Mouse (Mus musculus): ENCODE results near the gene Pla2g5. TPM values are rescaled to one million over a fixed set of nuclear protein-coding genes. Genes with fewer than 3 reads are reported as not detected.

Gene Pla2g5
- 61.9 TPM for polyA plus RNA-seq (2014; fragmentation: Illumina TruSeq; extraction: RNeasy Lipid Tissue Mini Kit (QIAGEN cat#74804); ENCODE audit: low read depth, low replicate concordance)

GRCm38 (mm10) chr4:138863344-138863998 lies at the start of gene Pla2g5:
Pla2g5 (minus strand) TSS chr4:138863482.

DNA sequence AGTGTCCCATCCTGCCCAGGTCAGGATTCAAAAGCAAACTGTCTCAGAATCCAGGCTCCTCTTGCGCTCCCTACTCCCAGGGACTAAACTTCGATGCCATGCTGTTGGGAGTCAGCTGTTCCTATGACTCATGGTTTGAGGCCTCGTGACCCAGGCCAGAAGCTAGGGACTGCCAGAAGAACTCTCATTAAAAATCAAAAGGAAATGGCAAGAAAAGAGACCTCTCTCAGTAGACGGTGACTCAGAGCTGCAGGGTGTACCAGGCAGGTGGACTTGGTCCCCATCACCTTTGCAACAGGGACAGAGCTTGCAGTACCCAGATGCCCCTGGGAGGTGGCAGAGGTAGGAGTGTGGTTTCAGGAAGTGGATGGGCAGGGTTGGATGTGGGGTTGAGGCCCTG lies 14.4 kb upstream of the Pla2g5 start, which contains the start of gene Pla2g2e:
Gene Pla2g2e, plus strand, starts transcription at position 212 of the 400 bp plus-strand sequence.

DNA sequence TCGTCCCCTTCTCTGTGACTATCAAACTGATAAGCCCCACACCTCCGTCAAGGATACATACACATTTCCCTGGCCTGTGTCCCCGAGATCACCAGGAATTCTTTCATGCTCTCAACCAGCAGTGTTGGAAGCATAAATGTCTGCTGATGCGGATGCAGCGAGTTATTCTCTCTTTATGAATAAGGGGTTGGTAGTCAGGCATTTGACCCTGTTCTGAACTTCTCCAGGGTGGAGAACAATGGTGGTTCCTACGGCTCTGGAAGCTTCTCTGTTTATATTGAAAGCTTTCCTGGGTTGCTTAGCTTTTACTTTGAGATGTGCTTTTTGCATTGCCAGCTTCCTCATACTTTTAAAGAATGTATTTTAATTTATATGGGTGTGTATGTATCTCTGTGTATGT lies 10.6 kb upstream of the Pla2g5 start, which contains the start of gene Gm13030:
Gene Gm13030, minus strand, starts transcription at position 101 of the 400 bp plus-strand sequence.

DNA sequence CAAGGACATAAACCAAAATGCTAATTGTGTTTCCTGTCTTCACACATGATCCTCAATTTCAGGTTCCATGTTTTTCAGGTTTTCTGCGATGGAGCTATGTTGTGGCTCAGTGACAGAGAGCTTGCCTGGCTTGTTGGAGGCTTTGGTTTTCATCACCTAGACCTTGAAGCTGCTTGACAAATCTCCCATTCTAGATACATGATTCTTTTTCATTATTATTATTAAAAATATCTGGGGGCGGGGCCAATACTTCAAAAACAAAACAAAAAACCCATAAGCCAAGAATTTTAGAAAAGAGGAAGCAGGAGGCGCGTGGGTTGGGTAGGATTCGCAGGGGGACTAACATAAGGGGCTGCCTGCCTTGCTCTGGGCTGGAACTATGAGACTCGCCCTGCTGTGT lies 87.8 kb downstream of the Pla2g5 start, which contains the start of gene Pla2g2d:
Gene Pla2g2d, plus strand, starts transcription at position 301 of the 400 bp plus-strand sequence.

GRCm38 (mm10) chr4:138757416-138757815 lies 105.9 kb downstream of the Pla2g5 start, which contains the start of gene Pla2g2f:
Pla2g2f (minus strand) TSS chr4:138757626.

Other genes with a start within 250 kb of the Pla2g5 start
- 0.77 TPM for gene Vwa5b1, start 227.6 kb downstream of the Pla2g5 start, polyA plus RNA-seq (2014; fragmentation: Illumina TruSeq; extraction: RNeasy Lipid Tissue Mini Kit (QIAGEN cat#74804); ENCODE audit: low read depth, low replicate concordance)
- gene Pla2g2c, start 138.7 kb downstream of the Pla2g5 start, polyA plus RNA-seq (2014; fragmentation: Illumina TruSeq; extraction: RNeasy Lipid Tissue Mini Kit (QIAGEN cat#74804); ENCODE audit: low read depth, low replicate concordance) = 2.9 TPM
- gene Ubxn10, start 126.3 kb downstream of the Pla2g5 start, polyA plus RNA-seq (2014; fragmentation: Illumina TruSeq; extraction: RNeasy Lipid Tissue Mini Kit (QIAGEN cat#74804); ENCODE audit: low read depth, low replicate concordance) = 9.7 TPM
- not detected for gene Pla2g2f, start 105.9 kb downstream of the Pla2g5 start, polyA plus RNA-seq (2014; fragmentation: Illumina TruSeq; extraction: RNeasy Lipid Tissue Mini Kit (QIAGEN cat#74804); ENCODE audit: low read depth, low replicate concordance)
- 8.3 TPM for gene Pla2g2d, start 87.7 kb downstream of the Pla2g5 start, polyA plus RNA-seq (2014; fragmentation: Illumina TruSeq; extraction: RNeasy Lipid Tissue Mini Kit (QIAGEN cat#74804); ENCODE audit: low read depth, low replicate concordance)
- gene Gm13030, start 10.5 kb upstream of the Pla2g5 start, polyA plus RNA-seq (2014; fragmentation: Illumina TruSeq; extraction: RNeasy Lipid Tissue Mini Kit (QIAGEN cat#74804); ENCODE audit: low read depth, low replicate concordance) = not detected
- 3.4 TPM for gene Pla2g2e, start 14.5 kb upstream of the Pla2g5 start, polyA plus RNA-seq (2014; fragmentation: Illumina TruSeq; extraction: RNeasy Lipid Tissue Mini Kit (QIAGEN cat#74804); ENCODE audit: low read depth, low replicate concordance)
- 12.3 TPM for gene Otud3, start 50.5 kb upstream of the Pla2g5 start, polyA plus RNA-seq (2014; fragmentation: Illumina TruSeq; extraction: RNeasy Lipid Tissue Mini Kit (QIAGEN cat#74804); ENCODE audit: low read depth, low replicate concordance)
- 35.7 TPM for gene Rnf186, start 103.6 kb upstream of the Pla2g5 start, polyA plus RNA-seq (2014; fragmentation: Illumina TruSeq; extraction: RNeasy Lipid Tissue Mini Kit (QIAGEN cat#74804); ENCODE audit: low read depth, low replicate concordance)
- gene Tmco4, start 109.4 kb upstream of the Pla2g5 start, polyA plus RNA-seq (2014; fragmentation: Illumina TruSeq; extraction: RNeasy Lipid Tissue Mini Kit (QIAGEN cat#74804); ENCODE audit: low read depth, low replicate concordance) = 17.2 TPM
- gene Htr6, start 212.1 kb upstream of the Pla2g5 start, polyA plus RNA-seq (2014; fragmentation: Illumina TruSeq; extraction: RNeasy Lipid Tissue Mini Kit (QIAGEN cat#74804); ENCODE audit: low read depth, low replicate concordance) = not detected
- gene Nbl1, start 229.5 kb upstream of the Pla2g5 start, polyA plus RNA-seq (2014; fragmentation: Illumina TruSeq; extraction: RNeasy Lipid Tissue Mini Kit (QIAGEN cat#74804); ENCODE audit: low read depth, low replicate concordance) = 88.8 TPM